Mouse (Mus musculus): Measurements from ENCODE around the gene Ntf3.

Gene Ntf3

GRCm38 (mm10) chr6:126159279-126160066, 7.2 kb downstream of the Ntf3 start:
- in situ Hi-C loops (cut with MboI; ENCODE audit: unreplicated experiment in 2 of 2), result no loop called here

- in situ Hi-C loops (cut with MboI; ENCODE audit: unreplicated experiment in 2 of 2), result no loop called here
These were observed 10.8 kb downstream of the Ntf3 start for GRCm38 (mm10) chr6:126155928-126156327.

GRCm38 (mm10) chr6:126154372-126154982, 12.2 kb downstream of the Ntf3 start:
- in situ Hi-C loops (cut with MboI; ENCODE audit: unreplicated experiment in 2 of 2), result no loop called here

- in situ Hi-C loops (cut with MboI; ENCODE audit: unreplicated experiment in 2 of 2), result no loop called here
These were observed 13.6 kb downstream of the Ntf3 start for GRCm38 (mm10) chr6:126153154-126153553.

GRCm38 (mm10) chr6:126143659-126144058, 23.1 kb downstream of the Ntf3 start:
- in situ Hi-C loops (cut with MboI; ENCODE audit: unreplicated experiment in 2 of 2), result no loop called here

- in situ Hi-C loops (cut with MboI; ENCODE audit: unreplicated experiment in 2 of 2), result no loop called here
These were observed 24.0 kb downstream of the Ntf3 start for GRCm38 (mm10) chr6:126142741-126143140.

- in situ Hi-C loops (cut with MboI; ENCODE audit: unreplicated experiment in 2 of 2), result no loop called here
These were observed 24.6 kb downstream of the Ntf3 start for GRCm38 (mm10) chr6:126142021-126142554.

- in situ Hi-C loops (cut with MboI; ENCODE audit: unreplicated experiment in 2 of 2), result no loop called here
These were observed 25.2 kb downstream of the Ntf3 start for GRCm38 (mm10) chr6:126141472-126141871.

GRCm38 (mm10) chr6:126140961-126141360, 25.7 kb downstream of the Ntf3 start:
- in situ Hi-C loops (cut with MboI; ENCODE audit: unreplicated experiment in 2 of 2), result no loop called here

GRCm38 (mm10) chr6:126140416-126140815, 26.3 kb downstream of the Ntf3 start:
- in situ Hi-C loops (cut with MboI; ENCODE audit: unreplicated experiment in 2 of 2), result no loop called here

GRCm38 (mm10) chr6:126134155-126134906, 32.4 kb downstream of the Ntf3 start:
- in situ Hi-C loops (cut with MboI; ENCODE audit: unreplicated experiment in 2 of 2), result no loop called here

GRCm38 (mm10) chr6:126128238-126128637, 38.5 kb downstream of the Ntf3 start:
- in situ Hi-C loops (cut with MboI; ENCODE audit: unreplicated experiment in 2 of 2), result no loop called here

GRCm38 (mm10) chr6:126118247-126118646, 48.5 kb downstream of the Ntf3 start:
- in situ Hi-C loops (cut with MboI; ENCODE audit: unreplicated experiment in 2 of 2), result no loop called here

- in situ Hi-C loops (cut with MboI; ENCODE audit: unreplicated experiment in 2 of 2), result no loop called here
These were observed 49.5 kb downstream of the Ntf3 start for GRCm38 (mm10) chr6:126117191-126117590.

- in situ Hi-C loops (cut with MboI; ENCODE audit: unreplicated experiment in 2 of 2), result no loop called here
These were observed 51.6 kb downstream of the Ntf3 start for GRCm38 (mm10) chr6:126114934-126115633.

- in situ Hi-C loops (cut with MboI; ENCODE audit: unreplicated experiment in 2 of 2), result no loop called here
These were observed 55.5 kb downstream of the Ntf3 start for GRCm38 (mm10) chr6:126110892-126111835.

GRCm38 (mm10) chr6:126109184-126109583, 57.5 kb downstream of the Ntf3 start:
- in situ Hi-C loops (cut with MboI; ENCODE audit: unreplicated experiment in 2 of 2), result no loop called here

GRCm38 (mm10) chr6:126108771-126109170, 57.9 kb downstream of the Ntf3 start:
- in situ Hi-C loops (cut with MboI; ENCODE audit: unreplicated experiment in 2 of 2), result no loop called here

GRCm38 (mm10) chr6:126107398-126107797, 59.3 kb downstream of the Ntf3 start:
- in situ Hi-C loops (cut with MboI; ENCODE audit: unreplicated experiment in 2 of 2), result no loop called here

GRCm38 (mm10) chr6:126106798-126107173, 59.9 kb downstream of the Ntf3 start:
- in situ Hi-C loops (cut with MboI; ENCODE audit: unreplicated experiment in 2 of 2), result no loop called here

Data from v-Abl transformed pro-B cells (cell line).